Comparison of ENCODE assay signal across 8 mouse cellular contexts in genomic region chr2:132903498-132903897, GRCm38 (mm10). TPM values are rescaled to one million over a fixed set of nuclear protein-coding genes. Genes with fewer than 3 reads are reported as not detected.
DNase-seq lines count a peak whose midpoint lies in the region; ATAC-seq lines count a peak whose summit lies in the region.

No protein-coding gene starts in this region.

- H3K9ac ChIP-seq in heart, embryonic 12.5 days: no peak overlapping the region
- no peak overlapping the region for H3K9ac ChIP-seq in lung, embryonic 15.5 days

- intact Hi-C loops in heart, postnatal 14 days (cut with DNase I): loop anchor here (1.0 to 10.0 kb wide), 2 partner anchors 57 to 189 kb away; partner anchors contain the start of gene Crls1

- no peaks in the 10 kb centered on the region for H3K4me1 ChIP-seq in heart, embryonic 12.5 days (replicated peaks)
- no peaks in the 10 kb centered on the region for H3K4me1 ChIP-seq in lung, embryonic 15.5 days

- H3K27me3 ChIP-seq in heart, embryonic 12.5 days (replicated peaks): no peaks in the 10 kb centered on the region; the same call in 1 of the 2 replicates
- H3K27me3 ChIP-seq in lung, embryonic 15.5 days: no peaks in the 10 kb centered on the region

- DNase-seq in heart, adult 18-20 months: peak; percentile 45 to 70
- peak; percentile 85 for DNase-seq in adrenal gland, adult 2 months
- peak; percentile 91 for DNase-seq in embryo, embryonic 10.5 days (ENCODE audit: low spot score)
- peak; percentile 24 to 53 for DNase-seq in heart, postnatal 14 days
- peak; percentile 68 to 69 for DNase-seq in kidney, postnatal 36 days
- DNase-seq in retina, embryonic 14.5 days (ENCODE audit: low spot score): peak; percentile 91

- no peak overlapping the region for H3K4me3 ChIP-seq in heart, embryonic 12.5 days
- H3K4me3 ChIP-seq in lung, embryonic 15.5 days: no peak overlapping the region

- no peak overlapping the region for H3K4me2 ChIP-seq in heart, embryonic 12.5 days
- no peak overlapping the region for H3K4me2 ChIP-seq in lung, embryonic 15.5 days

- H3K27ac ChIP-seq in heart, embryonic 12.5 days (ENCODE audit: poor library complexity, severe bottlenecking): no peak overlapping the region
- no peak overlapping the region for H3K27ac ChIP-seq in lung, embryonic 15.5 days

- no peaks in the 10 kb centered on the region for H3K9me3 ChIP-seq in heart, embryonic 12.5 days (replicated peaks)
- no peaks in the 10 kb centered on the region for H3K9me3 ChIP-seq in lung, embryonic 15.5 days

- H3K36me3 ChIP-seq in heart, embryonic 12.5 days: no peaks in the 10 kb centered on the region
- H3K36me3 ChIP-seq in lung, embryonic 15.5 days: no peaks in the 10 kb centered on the region

- no peak for ATAC-seq in heart, embryonic 12.5 days (ENCODE audit: insufficient number of reproducible peaks, low FRiP score)
- 0 out of 2 replicates have a peak, but pooled peaks have one; percentile 62 for ATAC-seq in lung, embryonic 15.5 days (ENCODE audit: borderline replicate concordance, extremely low read depth, low FRiP score, low TSS enrichment)

- WGBS in heart, embryonic 12.5 days: 33% methylated on average over 3 of the region's 3 CpGs
- 32% methylated on average over 3 of the region's 3 CpGs for WGBS in lung, embryonic 15.5 days

RNA-seq across cellular contexts. Expression of gene Lrrn4, which starts 22.8 kb away (rescaled TPM):
- total RNA-seq in heart, adult 18-20 months (2021): 1 to 10 TPM; 3.2 to 7.3 TPM
- polyA plus RNA-seq in heart, embryonic 12.5 days (2016; fragmentation: Nextera tagmentation; extraction: Ambion mirVana): 21.1 and 22.5 TPM in 2 replicates
- total RNA-seq in adrenal gland, adult 2 months (2021): 1 to 10 TPM; 4.4 to 5.1 TPM
- polyA plus RNA-seq in adrenal gland, adult 2 months (2012; rRNA removed): 8.4 and 10.1 TPM in 2 replicates
- 1 to 10 TPM; 7.2 to 8.0 TPM for total RNA-seq in heart, postnatal 14 days (2021)
- polyA plus RNA-seq in lung, embryonic 15.5 days (2015; fragmentation: Nextera tagmentation; extraction: Ambion mirVana): 5.1 and 6.8 TPM in 2 replicates

RNA-seq across cellular contexts. Expression of gene Fermt1, which starts 42.2 kb away (rescaled TPM):
- total RNA-seq in heart, adult 18-20 months (2021): not detected
- 0.42 TPM in 1 of 2 replicates, not detected in the other for polyA plus RNA-seq in heart, embryonic 12.5 days (2016; fragmentation: Nextera tagmentation; extraction: Ambion mirVana)
- not detected for total RNA-seq in adrenal gland, adult 2 months (2021)
- polyA plus RNA-seq in adrenal gland, adult 2 months (2012; rRNA removed): not detected in 2 replicates
- total RNA-seq in heart, postnatal 14 days (2021): under 1 TPM in 1 of 2 experiments, not detected in 1; 0.10 TPM
- polyA plus RNA-seq in lung, embryonic 15.5 days (2015; fragmentation: Nextera tagmentation; extraction: Ambion mirVana): 5.3 and 5.7 TPM in 2 replicates

RNA-seq across cellular contexts. Expression of gene Crls1, which starts 57.0 kb away (rescaled TPM):
- 10 to 100 TPM; 23.2 to 30.1 TPM for total RNA-seq in heart, adult 18-20 months (2021)
- 22.2 and 23.6 TPM in 2 replicates for polyA plus RNA-seq in heart, embryonic 12.5 days (2016; fragmentation: Nextera tagmentation; extraction: Ambion mirVana)
- total RNA-seq in adrenal gland, adult 2 months (2021): 100 to 1,000 TPM; 106 to 129 TPM
- polyA plus RNA-seq in adrenal gland, adult 2 months (2012; rRNA removed): 142 and 210 TPM in 2 replicates
- 10 to 100 TPM; 15.1 to 16.0 TPM for total RNA-seq in heart, postnatal 14 days (2021)
- 22.6 and 23.0 TPM in 2 replicates for polyA plus RNA-seq in lung, embryonic 15.5 days (2015; fragmentation: Nextera tagmentation; extraction: Ambion mirVana)

Comparison
In these comparisons a context has a peak if more than half of its experiments do, and no peak if none do; other contexts are left out.
1. DNase-seq: peak in every context shown above with its lines; median percentile 91 in embryo, embryonic 10.5 days; 91 in retina, embryonic 14.5 days; 85 in adrenal gland, adult 2 months; 68 in kidney, postnatal 36 days; 58 in heart, adult 18-20 months; 38 in heart, postnatal 14 days.